Mouse (Mus musculus) stomach, postnatal 0 days (tissue): ENCODE measurements around the gene Aldh3a2.

ENCODE experiments used
- CTCF ChIP-seq: IDR thresholded peaks from 2 replicates; pipeline ENCODE4 v1.5.1; 2016; ENCODE audit warnings: antibody characterized with exemption, low read depth, mild to moderate bottlenecking, moderate library complexity
- EP300 ChIP-seq: optimal IDR thresholded peaks from 2 replicates; pipeline ENCODE3; 2016; ENCODE audit warnings: antibody characterized with exemption

- TF ChIP-seq EP300 (no peak), CTCF (no peak)
Observed at GRCm38 (mm10) chr11:61270406-61270805, 3.1 kb upstream of the Aldh3a2 start.
